Mouse (Mus musculus): ENCODE results near the gene Ccnf. TPM values are rescaled to one million over a fixed set of nuclear protein-coding genes. Genes with fewer than 3 reads are reported as not detected.
A peak's percentile ranks its signal among the peaks of the same experiment; 100 is the strongest.

The Ccnf gene
- polyA plus RNA-seq, 1 experiment, result 38.1 TPM

- H3K79me3 ChIP-seq (ENCODE audit: low read depth), result no peaks in the 10 kb centered on the region
- no peaks in the 10 kb centered on the region for H3K36me3 ChIP-seq (ENCODE audit: control insufficient read depth, insufficient read depth)
- no peak for TF ChIP-seq CEBPB (IDR thresholded peaks at IDR 0.05; ENCODE audit: low read depth)
- TF ChIP-seq USF1 (IDR thresholded peaks at IDR 0.05; ENCODE audit: low read depth), result no peak
- no peak for TF ChIP-seq CTCF (IDR thresholded peaks at IDR 0.05; ENCODE audit: control insufficient read depth, insufficient read depth, insufficient read length)
- TF ChIP-seq FOSL1 (IDR thresholded peaks at IDR 0.05; ENCODE audit: insufficient read depth, low read length, poor library complexity, severe bottlenecking), result no peak
- TF ChIP-seq MAX (IDR thresholded peaks at IDR 0.05), result no peak
- H3K79me2 ChIP-seq (ENCODE audit: control insufficient read depth, insufficient read depth), result no peaks in the 10 kb centered on the region
- H3K4me3 ChIP-seq (ENCODE audit: insufficient read depth, poor library complexity, severe bottlenecking), result no peak overlapping the region
- no peaks in the 10 kb centered on the region for H3K27me3 ChIP-seq (ENCODE audit: control insufficient read depth, insufficient read depth, insufficient read length)
- H3ac ChIP-seq (ENCODE audit: control insufficient read depth, insufficient read length, low read depth), result no peak overlapping the region
These were observed 58.4 kb downstream of the Ccnf start for GRCm38 (mm10) chr17:24192848-24193247.

- H3K27me3 ChIP-seq (ENCODE audit: control insufficient read depth, insufficient read depth, insufficient read length), result no peaks in the 10 kb centered on the region
- no peak for TF ChIP-seq MYOG (IDR thresholded peaks at IDR 0.05; ENCODE audit: control insufficient read depth, extremely low read depth, insufficient read length)
These were observed 59.8 kb downstream of the Ccnf start for GRCm38 (mm10) chr17:24191481-24191880.

GRCm38 (mm10) chr17:24190934-24191333 is 60.4 kb downstream of the Ccnf start:
- TF ChIP-seq MAX (IDR thresholded peaks at IDR 0.05) (no peak), MYOG (IDR thresholded peaks at IDR 0.05; ENCODE audit: control insufficient read depth, extremely low read depth, insufficient read length) (no peak), MYOD1 (IDR thresholded peaks at IDR 0.05; ENCODE audit: control insufficient read depth, insufficient read length, low read depth) (no peak), FOSL1 (IDR thresholded peaks at IDR 0.05; ENCODE audit: insufficient read depth, low read length, poor library complexity, severe bottlenecking) (no peak), CTCF (IDR thresholded peaks at IDR 0.05; ENCODE audit: control insufficient read depth, insufficient read depth, insufficient read length) (no peak), USF1 (IDR thresholded peaks at IDR 0.05; ENCODE audit: low read depth) (no peak), CEBPB (IDR thresholded peaks at IDR 0.05; ENCODE audit: low read depth) (no peak)
- H3K4me3 ChIP-seq (ENCODE audit: insufficient read depth, poor library complexity, severe bottlenecking), result no peak overlapping the region
- no peaks in the 10 kb centered on the region for H3K79me3 ChIP-seq (ENCODE audit: low read depth)
- no peaks in the 10 kb centered on the region for H3K79me2 ChIP-seq (ENCODE audit: control insufficient read depth, insufficient read depth)
- H3K27me3 ChIP-seq (ENCODE audit: control insufficient read depth, insufficient read depth, insufficient read length), result no peaks in the 10 kb centered on the region
- no peaks in the 10 kb centered on the region for H3K36me3 ChIP-seq (ENCODE audit: control insufficient read depth, insufficient read depth)
- no peak overlapping the region for H3ac ChIP-seq (ENCODE audit: control insufficient read depth, insufficient read length, low read depth)

More at GRCm38 (mm10) chr17:24191481-24191880, 59.8 kb downstream of the Ccnf start:
- Histone ChIP-seq H3K79me2 (ENCODE audit: control insufficient read depth, insufficient read depth) (no peaks in the 10 kb centered on the region), H3ac (ENCODE audit: control insufficient read depth, insufficient read length, low read depth) (no peak overlapping the region), H3K36me3 (ENCODE audit: control insufficient read depth, insufficient read depth) (no peaks in the 10 kb centered on the region), H3K4me3 (ENCODE audit: insufficient read depth, poor library complexity, severe bottlenecking) (no peak overlapping the region), H3K79me3 (ENCODE audit: low read depth) (no peaks in the 10 kb centered on the region)

- Histone ChIP-seq H3K36me3 (ENCODE audit: control insufficient read depth, insufficient read depth) (no peaks in the 10 kb centered on the region), H3K79me3 (ENCODE audit: low read depth) (no peaks in the 10 kb centered on the region), H3K79me2 (ENCODE audit: control insufficient read depth, insufficient read depth) (no peaks in the 10 kb centered on the region), H3K4me3 (ENCODE audit: insufficient read depth, poor library complexity, severe bottlenecking) (no peak overlapping the region), H3K27me3 (ENCODE audit: control insufficient read depth, insufficient read depth, insufficient read length) (no peaks in the 10 kb centered on the region), H3ac (ENCODE audit: control insufficient read depth, insufficient read length, low read depth) (no peak overlapping the region)
- TF ChIP-seq FOSL1 (IDR thresholded peaks at IDR 0.05; ENCODE audit: insufficient read depth, low read length, poor library complexity, severe bottlenecking), result no peak
- TF ChIP-seq MYOG (IDR thresholded peaks at IDR 0.05; ENCODE audit: control insufficient read depth, extremely low read depth, insufficient read length), result no peak
- TF ChIP-seq USF1 (IDR thresholded peaks at IDR 0.05; ENCODE audit: low read depth), result no peak
- no peak for TF ChIP-seq CEBPB (IDR thresholded peaks at IDR 0.05; ENCODE audit: low read depth)
- TF ChIP-seq CTCF (IDR thresholded peaks at IDR 0.05; ENCODE audit: control insufficient read depth, insufficient read depth, insufficient read length), result no peak
- TF ChIP-seq MAX (IDR thresholded peaks at IDR 0.05), result no peak
- TF ChIP-seq MYOD1 (IDR thresholded peaks at IDR 0.05; ENCODE audit: control insufficient read depth, insufficient read length, low read depth), result no peak
These were observed 77.0 kb downstream of the Ccnf start for GRCm38 (mm10) chr17:24174259-24174658.

GRCm38 (mm10) chr17:24173423-24173822 is 77.9 kb downstream of the Ccnf start:
- H3K27me3 ChIP-seq (ENCODE audit: control insufficient read depth, insufficient read depth, insufficient read length), result no peaks in the 10 kb centered on the region

More at GRCm38 (mm10) chr17:24173423-24173822, 77.9 kb downstream of the Ccnf start:
- peaks cover 8% of the 10 kb centered on the region for H3K79me2 ChIP-seq (ENCODE audit: control insufficient read depth, insufficient read depth)
- H3K79me3 ChIP-seq (ENCODE audit: low read depth), result peaks cover 5% of the 10 kb centered on the region
- no peak overlapping the region for H3ac ChIP-seq (ENCODE audit: control insufficient read depth, insufficient read length, low read depth)
- peak; percentile 71 for TF ChIP-seq CTCF (IDR thresholded peaks at IDR 0.05; ENCODE audit: control insufficient read depth, insufficient read depth, insufficient read length)
- no peak for TF ChIP-seq MYOG (IDR thresholded peaks at IDR 0.05; ENCODE audit: control insufficient read depth, extremely low read depth, insufficient read length)
- TF ChIP-seq FOSL1 (IDR thresholded peaks at IDR 0.05; ENCODE audit: insufficient read depth, low read length, poor library complexity, severe bottlenecking), result no peak
- TF ChIP-seq CEBPB (IDR thresholded peaks at IDR 0.05; ENCODE audit: low read depth), result no peak
- TF ChIP-seq MAX (IDR thresholded peaks at IDR 0.05), result no peak
- TF ChIP-seq USF1 (IDR thresholded peaks at IDR 0.05; ENCODE audit: low read depth), result no peak
- TF ChIP-seq MYOD1 (IDR thresholded peaks at IDR 0.05; ENCODE audit: control insufficient read depth, insufficient read length, low read depth), result no peak
- no peaks in the 10 kb centered on the region for H3K36me3 ChIP-seq (ENCODE audit: control insufficient read depth, insufficient read depth)
- no peak overlapping the region for H3K4me3 ChIP-seq (ENCODE audit: insufficient read depth, poor library complexity, severe bottlenecking)

Small RNAs within 50 kb of the gene (microRNA-seq; reads per million reads assigned to microRNA genes)
- gene Mir5134 (ENCODE audit: borderline microRNAs expressed) (0.12 reads per million), gene Mir6965 (ENCODE audit: borderline microRNAs expressed) (0.72 reads per million, percentile 15 among the genes with 10 or more reads in this experiment)

Other genes with a start within 250 kb of the Ccnf start
- 0.16 TPM for gene Prss27, start 213.3 kb downstream of the Ccnf start, polyA plus RNA-seq (2012; fragmentation: generic; extraction: Trizol)
- gene Kctd5, start 178.0 kb downstream of the Ccnf start, polyA plus RNA-seq (2012; fragmentation: generic; extraction: Trizol), result 41.5 TPM
- gene Pdpk1, start 100.6 kb downstream of the Ccnf start, polyA plus RNA-seq (2012; fragmentation: generic; extraction: Trizol), result 7.4 TPM
- 41.9 TPM for gene Amdhd2, start 87.7 kb downstream of the Ccnf start, polyA plus RNA-seq (2012; fragmentation: generic; extraction: Trizol)
- 377 TPM for gene Atp6v0c, start 81.8 kb downstream of the Ccnf start, polyA plus RNA-seq (2012; fragmentation: generic; extraction: Trizol)
- 3.8 TPM for gene Tbc1d24, start 45.9 kb downstream of the Ccnf start, polyA plus RNA-seq (2012; fragmentation: generic; extraction: Trizol)
- gene Ntn3, start 42.0 kb downstream of the Ccnf start, polyA plus RNA-seq (2012; fragmentation: generic; extraction: Trizol), result 0.26 TPM
- 13.2 TPM for gene Tedc2, start 30.6 kb downstream of the Ccnf start, polyA plus RNA-seq (2012; fragmentation: generic; extraction: Trizol)
- gene Abca17, start 99.6 kb upstream of the Ccnf start, polyA plus RNA-seq (2012; fragmentation: generic; extraction: Trizol), result not detected
- 0.66 TPM for gene Abca3, start 100.5 kb upstream of the Ccnf start, polyA plus RNA-seq (2012; fragmentation: generic; extraction: Trizol)
- gene Rnps1, start 163.1 kb upstream of the Ccnf start, polyA plus RNA-seq (2012; fragmentation: generic; extraction: Trizol), result 99.0 TPM
- gene Eci1, start 175.2 kb upstream of the Ccnf start, polyA plus RNA-seq (2012; fragmentation: generic; extraction: Trizol), result 48.5 TPM
- gene Dnase1l2, start 191.6 kb upstream of the Ccnf start, polyA plus RNA-seq (2012; fragmentation: generic; extraction: Trizol), result 0.68 TPM
- 13.1 TPM for gene E4f1, start 218.8 kb upstream of the Ccnf start, polyA plus RNA-seq (2012; fragmentation: generic; extraction: Trizol)
- 56.7 TPM for gene Pgp, start 218.9 kb upstream of the Ccnf start, polyA plus RNA-seq (2012; fragmentation: generic; extraction: Trizol)
- gene Bricd5, start 222.4 kb upstream of the Ccnf start, polyA plus RNA-seq (2012; fragmentation: generic; extraction: Trizol), result 0.06 TPM
- gene Mlst8, start 227.6 kb upstream of the Ccnf start, polyA plus RNA-seq (2012; fragmentation: generic; extraction: Trizol), result 23.1 TPM
- gene Caskin1, start 237.1 kb upstream of the Ccnf start, polyA plus RNA-seq (2012; fragmentation: generic; extraction: Trizol), result 0.36 TPM